Mouse (Mus musculus) thymus, adult 2 months (tissue): Measurements from ENCODE around the gene Slc25a1.

ENCODE experiments used
- CTCF ChIP-seq: fragments of 200-500 bp; IDR thresholded peaks from 2 replicates; pipeline ENCODE4 v1.5.1; 2012; ENCODE audit warnings: mild to moderate bottlenecking, control low read depth, low read length, moderate library complexity, borderline replicate concordance; ENCODE audit not compliant: control insufficient read depth, poor library complexity, insufficient read depth; ENCODE audit errors: extremely low read depth
- POLR2A ChIP-seq: fragments of 200-500 bp; IDR thresholded peaks from 2 replicates; pipeline ENCODE4 v1.6.1; 2012; ENCODE audit warnings: mild to moderate bottlenecking, low read length, control low read depth, moderate library complexity; ENCODE audit not compliant: control insufficient read depth, poor library complexity, insufficient read depth; ENCODE audit errors: extremely low read depth

DNA sequence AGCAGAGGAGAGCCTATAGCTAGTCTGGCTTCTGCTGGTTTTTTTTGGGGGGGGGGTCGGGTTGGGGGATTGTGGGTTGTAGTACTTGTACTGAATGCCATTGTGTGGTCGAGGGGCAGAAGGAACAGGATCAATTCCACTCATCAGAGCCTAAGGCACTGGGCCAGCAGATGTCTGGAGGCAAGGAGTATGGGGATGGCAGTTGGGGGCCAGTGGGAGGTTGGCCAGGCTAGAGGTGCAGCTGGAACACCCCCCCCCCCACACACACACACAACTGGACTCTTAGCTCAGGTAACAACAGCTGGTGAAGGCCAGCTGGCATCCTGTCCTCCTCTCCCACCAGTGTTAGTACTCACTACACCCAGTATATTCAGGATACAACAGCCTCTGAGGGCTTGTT lies 1.2 kb upstream of the Slc25a1 start:
- TF ChIP-seq POLR2A, result no peak
- no peak for TF ChIP-seq CTCF
